Mouse (Mus musculus) skeletal muscle tissue, adult 2 months (tissue): ENCODE results near the gene Utp11.

ENCODE experiments used
- DNase-seq: peaks from one replicate; pipeline ENCODE4 v3.0.0-alpha.2; 2012; ENCODE audit warnings: low read depth, low spot score

The Utp11 gene

DNA sequence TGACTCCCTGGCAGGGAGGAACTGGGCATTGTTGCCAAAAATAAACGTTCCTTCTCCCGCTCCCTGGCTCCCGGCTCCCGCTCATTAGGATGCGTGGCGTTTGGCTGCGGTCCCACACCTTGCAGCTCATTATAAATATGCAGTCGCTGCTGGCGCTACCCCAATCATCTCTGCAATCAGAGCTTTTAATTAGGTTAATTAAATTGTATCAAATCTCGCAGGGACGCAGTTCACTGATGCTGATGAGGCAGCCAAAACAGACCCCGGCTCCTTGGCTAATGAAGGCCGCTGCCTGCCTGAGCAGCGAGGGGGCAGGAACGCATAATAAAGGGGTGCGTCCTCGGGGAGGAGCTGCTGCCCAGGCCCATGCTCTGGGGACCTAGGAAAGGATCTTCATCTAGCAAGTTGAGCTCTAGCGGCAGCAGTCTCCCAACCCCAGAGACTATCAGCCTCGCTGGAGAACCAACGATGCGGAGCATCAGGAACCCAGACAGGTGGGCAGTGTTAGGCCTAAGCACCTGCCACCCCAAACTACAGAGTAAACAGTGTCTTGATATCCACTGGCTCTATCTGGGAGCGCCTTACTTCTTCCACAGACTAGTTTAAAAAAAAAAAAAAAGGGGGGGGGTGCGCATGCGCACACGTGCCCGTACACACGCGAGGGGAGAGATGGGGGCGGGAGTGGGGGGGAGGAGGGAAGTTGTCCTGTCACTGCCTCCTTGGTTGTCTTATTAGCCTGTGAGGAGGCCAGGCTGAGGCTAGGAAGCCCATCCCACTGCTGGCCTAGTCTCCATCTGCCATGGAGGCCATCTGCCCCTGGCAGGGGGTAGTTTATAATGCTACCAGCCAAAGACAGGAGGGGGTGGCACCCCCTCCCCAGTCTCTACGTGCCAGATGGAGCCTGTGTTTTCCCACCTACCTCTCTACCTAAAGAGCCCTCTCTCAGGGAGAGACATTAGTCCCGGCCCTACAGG is 20.8 kb downstream of the Utp11 start:
- no peak for DNase-seq

DNA sequence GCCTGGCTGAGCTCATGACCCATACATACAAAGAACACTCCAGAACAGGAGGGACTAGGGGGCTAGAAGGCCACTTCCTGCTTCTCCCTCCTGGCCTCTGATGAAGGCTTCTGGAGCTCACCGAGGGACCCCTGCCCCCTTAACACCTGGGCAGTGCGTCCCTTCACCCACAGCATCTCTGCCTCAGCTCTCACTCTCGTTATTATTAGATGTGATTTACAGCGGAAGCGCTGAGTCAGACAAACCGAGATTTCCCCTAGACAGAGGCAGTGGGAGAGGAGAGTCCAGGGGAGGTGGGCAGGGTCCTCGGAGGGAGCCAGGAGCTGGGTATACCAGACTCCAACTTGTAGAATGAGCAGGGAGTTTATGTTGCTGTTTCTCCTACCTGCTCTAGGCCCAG is 21.8 kb downstream of the Utp11 start:
- DNase-seq: no peak

DNA sequence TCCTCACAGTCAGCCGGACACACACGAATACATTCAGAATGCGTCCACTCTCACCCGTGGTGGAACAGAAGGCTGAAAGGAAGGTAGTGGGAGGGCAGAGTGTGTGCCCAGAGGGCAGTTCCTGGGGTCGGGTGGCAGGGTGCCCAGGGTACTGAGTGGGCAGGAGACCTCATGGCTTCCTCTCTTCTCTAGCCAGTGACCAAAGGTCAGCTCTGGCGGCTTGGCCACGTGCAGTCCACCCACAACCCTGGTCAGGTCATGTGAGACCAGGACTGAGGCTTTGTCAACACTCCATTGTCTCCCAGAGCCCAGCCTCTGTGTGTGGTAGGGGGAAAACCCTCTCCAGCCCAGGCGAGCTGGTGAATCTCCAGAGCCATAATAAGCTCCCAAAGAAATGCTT is 23.2 kb downstream of the Utp11 start:
- no peak for DNase-seq

DNA sequence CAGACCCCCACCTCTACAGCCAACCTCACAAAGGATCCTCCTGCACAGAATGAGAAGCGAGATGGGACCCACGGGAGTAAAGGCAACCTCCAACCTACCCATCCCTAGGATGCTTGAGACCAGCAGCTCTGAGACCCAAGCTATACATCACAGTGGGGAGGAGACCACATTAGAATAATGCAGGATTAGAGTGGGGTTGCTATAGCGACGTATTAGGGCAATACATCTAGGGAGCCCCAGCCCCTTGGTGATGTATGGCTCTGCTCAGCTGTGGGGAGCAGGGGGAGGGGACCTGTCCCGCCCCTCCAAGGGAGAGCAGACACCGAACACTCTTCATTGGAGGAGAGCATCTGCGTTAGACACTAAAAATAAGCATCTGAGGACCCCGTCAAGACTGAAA is 25.3 kb downstream of the Utp11 start:
- no peak for DNase-seq

DNA sequence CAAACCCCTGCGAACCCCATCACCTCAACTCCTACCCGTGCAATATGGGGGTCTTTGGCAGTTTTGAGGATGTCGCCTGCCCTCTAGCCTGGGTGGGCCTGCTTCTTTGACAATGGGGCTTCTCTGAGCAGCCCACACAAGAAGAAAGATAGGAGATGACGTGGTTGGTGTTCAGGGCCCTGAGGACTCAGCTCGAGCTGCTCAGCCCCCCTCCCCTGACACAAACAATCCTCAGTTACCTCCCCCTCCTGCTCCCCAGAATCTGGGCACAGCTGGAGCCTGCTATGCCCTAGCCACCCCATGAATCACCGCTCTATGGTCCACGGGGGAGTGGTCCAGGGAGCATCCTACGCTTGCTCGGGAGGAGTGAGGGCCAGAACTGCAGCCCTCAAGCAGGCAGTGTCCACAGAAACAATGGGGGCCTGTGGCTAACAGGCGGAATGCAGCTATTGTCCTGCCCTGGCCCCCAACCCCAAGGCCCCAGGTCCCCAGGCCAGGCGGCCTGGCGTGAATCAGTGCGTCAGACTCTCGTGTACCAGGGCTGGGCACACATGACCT is 25.8 kb downstream of the Utp11 start:
- DNase-seq: no peak

DNA sequence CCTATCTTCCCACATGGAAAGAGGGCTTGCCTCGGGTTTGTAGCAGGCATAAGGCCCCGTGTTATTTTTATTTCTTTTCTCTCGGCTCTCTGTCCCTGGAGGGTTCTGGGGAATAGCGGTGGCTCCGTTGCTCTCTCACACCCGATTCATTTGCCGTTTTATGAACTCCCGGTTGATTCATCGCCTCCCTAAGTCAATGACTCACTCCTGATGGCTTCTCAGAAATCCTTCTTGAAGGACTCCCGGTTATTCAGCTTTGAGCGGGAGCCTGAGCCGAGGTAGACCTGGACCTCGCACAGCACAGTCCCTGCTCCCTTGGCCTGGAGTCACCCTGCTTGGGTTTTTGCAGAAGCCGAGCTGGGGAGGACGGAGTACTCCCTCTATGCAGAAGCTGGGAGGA is 28.8 kb downstream of the Utp11 start:
- no peak for DNase-seq

DNA sequence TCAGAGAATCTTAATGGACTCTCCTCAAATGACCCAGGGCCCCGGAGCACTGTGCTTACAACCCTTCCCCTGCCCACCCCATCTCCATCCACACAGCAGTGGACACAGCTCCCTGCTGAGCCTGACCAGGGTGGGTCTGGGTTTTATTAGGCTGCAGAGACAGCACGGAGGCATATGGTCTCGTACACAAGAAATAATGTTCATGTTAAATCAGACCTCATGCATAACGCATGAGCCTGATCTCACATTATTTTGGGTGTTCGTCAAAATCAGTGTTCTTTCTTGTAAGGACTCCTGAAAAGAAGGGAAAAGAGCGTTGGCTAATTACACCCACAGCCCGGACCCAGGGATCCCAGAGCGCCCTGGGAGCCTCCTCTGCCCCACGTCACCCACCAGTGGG is 29.2 kb downstream of the Utp11 start:
- DNase-seq: no peak

DNA sequence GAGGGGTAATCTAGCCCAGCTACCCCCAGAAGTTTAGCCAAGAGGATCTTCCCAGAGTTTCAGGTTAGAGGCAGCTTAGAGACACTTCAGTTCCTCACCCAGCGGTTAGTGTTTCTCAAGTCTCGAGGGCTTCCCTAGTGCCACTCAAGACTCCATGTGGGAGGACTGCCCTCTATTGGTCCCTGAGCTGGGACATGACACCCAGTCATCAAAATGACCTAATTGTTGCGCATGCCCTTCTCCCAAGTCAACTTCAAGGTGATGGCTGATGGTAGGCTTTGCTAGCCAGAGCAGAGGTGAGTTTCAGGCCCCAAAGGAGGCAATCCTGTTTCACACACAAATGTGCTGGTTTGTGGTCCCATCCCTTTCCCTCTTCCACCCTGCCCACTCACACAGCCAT is 30.4 kb downstream of the Utp11 start:
- no peak for DNase-seq

DNA sequence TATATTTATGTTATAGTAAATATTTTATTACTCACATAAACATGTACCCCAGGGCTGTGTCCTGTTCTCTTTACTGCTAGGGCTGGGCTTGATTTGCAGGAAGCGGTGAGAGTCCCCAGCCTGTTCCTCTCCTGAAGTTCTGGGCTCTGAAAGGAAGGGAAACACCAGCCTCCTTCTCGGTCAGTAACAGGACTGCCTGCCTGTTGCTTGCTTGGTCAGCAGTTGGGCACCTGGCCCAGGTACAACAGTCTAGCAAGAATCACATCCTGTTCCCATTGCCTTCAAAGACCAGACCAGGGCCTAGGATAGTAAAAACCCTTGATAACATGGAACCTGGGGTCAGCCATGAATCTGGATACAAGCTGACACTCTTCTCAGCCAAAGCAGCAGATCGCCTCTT is 32.8 kb downstream of the Utp11 start:
- no peak for DNase-seq

DNA sequence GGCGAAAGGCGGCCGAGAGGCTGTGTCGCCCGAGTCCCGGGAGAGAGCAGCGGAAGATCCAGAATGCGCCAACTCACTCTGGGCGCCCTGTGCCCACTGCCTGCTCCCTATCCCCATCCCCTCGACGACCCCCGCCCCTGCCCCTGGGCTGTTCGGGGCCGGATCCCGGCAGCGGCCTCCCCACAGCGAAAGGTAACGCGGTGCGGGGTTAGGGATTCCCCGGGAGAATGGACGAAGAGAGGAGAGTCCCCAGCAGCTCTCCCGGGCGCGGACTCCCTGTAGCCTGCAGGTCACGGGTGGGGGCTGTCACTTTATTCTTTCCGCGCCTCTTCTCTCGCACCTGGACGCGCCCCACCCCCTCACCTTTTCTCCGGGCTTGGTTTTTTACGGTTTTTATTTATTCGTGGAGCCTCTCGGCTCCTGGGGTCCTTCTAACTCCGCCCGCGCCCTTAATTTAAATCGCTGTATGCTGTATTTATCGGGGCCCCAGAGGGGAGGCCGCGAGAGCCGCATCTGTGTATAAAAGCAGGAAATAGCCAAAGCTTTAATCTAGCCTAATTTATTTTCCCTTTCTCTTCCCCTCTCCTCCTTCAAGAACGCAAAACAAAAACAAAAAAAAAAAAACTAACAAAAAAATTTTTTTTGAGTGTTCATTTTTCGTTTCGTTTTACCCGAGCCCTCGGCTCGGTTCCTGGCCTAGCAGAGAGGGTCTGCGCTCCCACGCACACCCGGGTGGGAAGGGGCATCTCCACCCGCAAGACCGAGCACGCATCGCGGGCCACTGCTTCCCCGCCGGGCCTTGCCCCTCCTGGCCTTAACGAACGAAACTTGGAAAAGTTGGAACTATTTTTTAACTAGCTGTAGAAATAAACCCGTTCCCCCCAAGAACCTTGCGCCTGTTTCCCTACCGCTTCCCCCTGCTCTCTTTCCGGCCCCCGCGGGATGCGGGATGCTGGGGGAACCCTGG is 33.9 kb downstream of the Utp11 start:
- DNase-seq: no peak

DNA sequence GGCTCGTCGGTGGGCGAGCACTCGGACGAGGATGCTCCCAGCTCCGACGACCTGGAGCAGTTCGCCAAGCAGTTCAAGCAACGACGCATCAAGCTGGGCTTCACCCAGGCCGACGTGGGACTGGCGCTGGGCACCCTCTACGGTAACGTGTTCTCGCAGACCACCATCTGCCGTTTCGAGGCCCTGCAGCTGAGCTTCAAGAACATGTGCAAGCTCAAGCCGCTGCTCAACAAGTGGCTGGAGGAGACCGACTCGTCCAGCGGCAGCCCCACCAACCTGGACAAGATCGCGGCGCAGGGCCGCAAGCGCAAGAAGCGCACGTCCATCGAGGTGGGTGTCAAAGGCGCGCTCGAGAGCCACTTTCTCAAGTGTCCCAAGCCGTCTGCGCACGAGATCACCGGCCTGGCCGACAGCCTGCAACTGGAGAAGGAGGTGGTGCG is 35.0 kb downstream of the Utp11 start:
- DNase-seq: no peak

DNA sequence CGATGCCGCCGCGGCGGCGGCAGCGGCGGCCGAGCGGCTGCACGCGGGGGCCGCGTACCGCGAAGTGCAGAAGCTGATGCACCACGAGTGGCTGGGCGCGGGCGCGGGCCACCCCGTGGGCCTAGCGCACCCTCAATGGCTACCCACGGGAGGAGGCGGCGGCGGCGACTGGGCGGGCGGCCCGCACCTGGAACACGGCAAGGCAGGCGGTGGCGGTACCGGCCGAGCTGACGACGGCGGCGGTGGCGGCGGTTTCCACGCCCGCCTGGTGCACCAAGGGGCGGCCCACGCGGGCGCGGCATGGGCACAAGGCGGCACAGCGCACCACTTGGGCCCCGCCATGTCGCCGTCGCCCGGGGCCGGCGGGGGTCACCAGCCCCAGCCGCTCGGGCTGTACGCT is 35.6 kb downstream of the Utp11 start:
- DNase-seq: no peak

DNA sequence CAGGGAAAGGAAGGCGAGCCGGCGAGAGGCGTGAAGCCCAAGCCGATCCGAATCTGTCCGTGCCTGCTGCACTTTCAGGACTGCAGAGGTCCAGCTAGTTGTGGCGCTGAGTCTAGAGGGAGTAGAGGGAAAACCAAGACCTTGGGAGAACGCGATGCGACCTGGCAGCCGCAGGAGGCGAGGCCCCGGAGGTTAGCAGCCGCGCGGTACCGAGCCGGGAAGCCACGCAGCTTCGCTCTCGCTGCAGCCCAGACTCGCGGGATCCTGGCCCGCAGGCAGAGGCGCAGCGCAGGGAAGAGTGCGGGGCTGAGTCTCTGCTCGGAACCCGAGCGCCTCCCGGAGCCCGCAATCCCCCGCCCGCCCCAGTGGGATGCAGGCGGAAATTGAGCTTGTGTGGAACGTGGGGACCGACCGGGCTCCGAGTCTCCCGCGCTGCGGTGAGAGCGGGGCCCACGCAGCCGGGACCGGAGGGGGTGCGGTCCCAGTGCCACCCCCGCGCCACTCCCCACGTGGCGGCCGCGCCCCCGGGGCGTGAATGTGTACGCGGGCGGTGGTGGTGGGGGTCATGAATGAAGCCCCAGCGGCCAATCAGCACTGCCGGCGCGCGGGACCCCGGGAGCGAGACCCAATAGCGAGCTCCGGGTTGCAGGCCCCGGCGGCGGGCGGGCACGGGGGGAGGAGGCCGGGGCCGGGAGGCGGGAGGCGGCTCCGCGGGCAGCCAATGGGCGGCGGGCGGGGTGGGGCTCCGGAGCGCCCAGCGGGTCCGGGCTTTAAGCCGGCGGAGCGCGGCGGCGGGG is 36.3 kb downstream of the Utp11 start:
- peak; percentile 54 for DNase-seq

DNA sequence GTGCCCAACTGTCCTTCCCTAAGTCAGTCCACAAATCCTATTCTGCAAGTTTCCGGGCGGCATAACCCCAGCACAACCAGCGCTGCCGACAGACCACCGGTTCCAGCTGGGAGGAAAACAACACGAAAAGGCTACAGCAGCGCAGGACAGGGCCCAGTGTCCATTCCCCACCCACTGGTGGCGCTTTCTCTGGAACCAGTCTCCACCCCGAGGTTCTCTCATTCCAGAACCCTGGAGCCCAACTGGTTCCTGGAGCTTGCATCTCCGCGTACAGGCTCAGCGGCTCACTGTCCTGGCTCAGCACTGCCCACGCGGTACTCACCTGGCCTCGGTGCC is 36.9 kb downstream of the Utp11 start, which contains the start of gene Pou3f1:
Gene Pou3f1, plus strand, starts transcription at position 290 of the 336 bp plus-strand sequence.
- no peak for DNase-seq

DNA sequence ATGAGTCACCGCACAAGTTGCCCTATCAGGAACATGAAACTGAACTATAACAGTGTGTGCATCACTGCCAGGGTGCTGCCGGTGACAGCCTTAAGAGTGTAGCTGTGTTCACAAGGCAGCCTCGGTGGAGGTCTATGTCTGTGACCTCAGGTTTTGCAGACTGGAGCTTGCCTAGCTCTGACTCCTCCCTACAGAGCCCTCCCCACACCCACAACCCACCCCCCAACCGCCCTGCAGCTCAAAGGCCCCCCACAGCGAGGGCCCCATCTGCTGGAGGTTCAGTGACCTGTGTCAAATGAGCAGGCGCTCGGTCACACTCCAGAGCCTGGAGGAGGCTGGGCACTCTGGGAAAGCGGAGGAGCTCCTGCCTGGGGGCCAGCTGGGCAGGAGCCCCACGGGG is 40.5 kb downstream of the Utp11 start:
- DNase-seq: no peak

DNA sequence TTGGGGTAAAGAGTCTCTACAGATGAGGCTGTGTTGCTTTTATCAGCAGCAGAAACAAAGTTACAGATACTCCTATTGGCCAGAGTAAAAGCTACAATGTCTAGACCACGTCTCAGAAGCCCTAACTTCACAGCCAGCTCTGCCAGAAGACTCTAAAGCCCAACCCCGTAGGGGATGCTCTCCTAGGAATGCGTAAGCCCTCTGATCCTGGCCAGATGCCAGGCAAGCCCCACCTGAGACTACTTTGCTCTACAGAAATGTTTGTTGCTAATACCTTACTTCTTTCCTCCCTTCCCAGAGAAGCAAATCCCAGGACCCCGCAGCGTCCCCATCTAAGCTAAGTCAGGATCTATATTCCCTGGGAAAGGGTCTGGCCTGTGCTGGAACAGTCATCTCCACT is 45.5 kb downstream of the Utp11 start:
- DNase-seq: no peak

DNA sequence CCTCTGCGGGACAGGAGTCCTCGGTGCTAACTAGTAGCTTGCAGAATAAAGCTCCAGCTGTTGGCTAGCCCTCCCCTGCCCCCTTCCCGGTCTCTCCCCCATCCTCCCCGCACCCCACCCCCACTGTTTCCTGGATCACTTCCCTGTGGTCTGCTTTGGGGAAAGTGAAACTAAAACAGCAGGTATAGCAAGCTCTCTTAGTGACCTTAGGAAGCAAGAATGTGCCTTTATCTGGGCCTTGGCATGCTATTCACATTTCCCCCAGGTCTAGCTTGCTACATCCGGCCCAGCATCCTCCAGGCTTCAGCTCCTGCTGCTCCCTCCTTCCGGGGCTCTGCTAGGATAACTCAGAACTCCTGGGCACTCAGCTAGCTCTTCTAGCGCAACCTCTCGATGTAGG is 46.8 kb downstream of the Utp11 start:
- DNase-seq: no peak

DNA sequence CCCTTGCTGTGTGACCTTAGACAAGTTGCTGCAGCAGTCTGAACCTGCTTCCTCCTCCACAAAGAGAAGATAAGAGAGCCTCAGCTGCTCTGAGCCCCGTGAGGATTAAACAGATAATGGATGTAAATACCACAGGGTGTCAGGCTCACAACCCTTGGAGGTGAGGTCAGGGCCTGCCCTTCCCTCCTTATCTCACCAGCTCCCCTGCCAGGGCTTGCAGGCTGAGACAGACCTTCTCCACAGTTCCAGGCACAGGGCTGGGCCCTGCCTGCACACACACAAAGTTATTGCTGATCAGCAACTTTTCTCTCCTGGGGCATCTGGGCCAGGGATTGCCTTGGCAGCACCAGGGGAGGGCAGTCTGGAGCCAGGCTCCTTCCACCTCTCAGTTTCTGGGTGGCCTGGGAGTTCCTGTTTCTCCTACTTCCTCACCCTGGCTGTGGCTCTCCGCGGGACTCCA is 48.4 kb downstream of the Utp11 start:
- no peak for DNase-seq

DNA sequence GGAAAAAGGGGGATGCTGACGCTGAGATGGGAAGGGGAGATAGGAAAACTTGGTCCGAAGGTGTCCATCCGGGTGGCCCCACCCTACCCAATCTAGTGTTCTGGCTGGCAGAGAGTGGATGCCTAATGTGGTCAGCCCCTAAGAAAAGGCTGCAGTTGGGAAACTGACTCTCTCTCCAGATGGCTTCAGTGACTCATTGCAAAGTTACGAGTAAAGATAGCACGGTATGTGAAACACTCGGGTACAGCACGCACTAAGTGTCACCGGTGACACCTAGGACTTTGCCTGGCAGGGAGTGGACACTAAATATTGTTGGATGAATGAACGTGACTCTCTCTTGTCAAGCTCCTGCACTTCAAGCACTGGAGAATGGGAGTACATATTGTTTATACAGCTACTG is 49.5 kb downstream of the Utp11 start:
- no peak for DNase-seq

DNA sequence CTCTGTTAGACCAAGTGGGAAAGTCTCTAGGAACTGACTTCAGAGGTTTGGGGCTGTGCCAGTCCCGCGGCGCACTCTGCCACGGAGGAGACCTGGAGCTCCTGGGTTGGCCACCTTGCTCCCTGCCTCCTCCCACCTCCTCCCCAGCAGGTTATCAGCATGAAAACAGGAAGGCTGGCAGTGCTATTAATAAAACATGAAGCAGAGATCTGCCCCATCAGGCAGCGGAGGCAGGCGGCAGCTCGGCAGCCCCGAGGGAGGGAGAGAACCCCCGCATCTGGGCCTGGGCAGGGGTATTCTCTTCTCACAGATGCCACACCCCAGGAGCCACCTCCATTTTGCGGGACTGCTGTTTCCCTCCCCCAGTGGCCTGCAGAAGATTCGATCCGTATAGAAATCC is 53.7 kb downstream of the Utp11 start:
- no peak for DNase-seq

DNA sequence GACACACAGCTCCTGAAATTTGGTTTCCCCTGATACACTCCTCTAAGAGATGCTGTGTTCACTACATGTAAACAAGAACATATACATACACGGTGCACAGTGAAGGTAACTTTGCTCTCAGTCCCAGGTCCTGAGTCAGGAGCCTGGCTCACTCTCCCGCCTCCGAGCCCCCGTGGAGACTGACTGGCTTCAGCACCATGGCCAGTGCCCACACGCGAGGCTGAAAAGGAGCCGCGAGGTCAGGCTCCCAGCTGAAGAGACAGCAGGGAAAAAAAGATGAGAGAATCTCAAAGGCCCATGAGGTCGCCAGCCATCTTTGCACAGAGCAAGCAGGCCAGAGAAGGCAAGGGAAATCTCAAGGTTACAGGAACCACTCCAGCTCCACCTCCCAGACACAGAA is 60.1 kb downstream of the Utp11 start:
- DNase-seq: no peak
